Mouse (Mus musculus): ENCODE measurements around the gene Igsf9. TPM values are rescaled to one million over a fixed set of nuclear protein-coding genes. Genes with fewer than 3 reads are reported as not detected.

Igsf9 gene
- total and polyA plus RNA-seq, 3 experiments = 2.7 to 6.5 (median 6.0) TPM

DNA sequence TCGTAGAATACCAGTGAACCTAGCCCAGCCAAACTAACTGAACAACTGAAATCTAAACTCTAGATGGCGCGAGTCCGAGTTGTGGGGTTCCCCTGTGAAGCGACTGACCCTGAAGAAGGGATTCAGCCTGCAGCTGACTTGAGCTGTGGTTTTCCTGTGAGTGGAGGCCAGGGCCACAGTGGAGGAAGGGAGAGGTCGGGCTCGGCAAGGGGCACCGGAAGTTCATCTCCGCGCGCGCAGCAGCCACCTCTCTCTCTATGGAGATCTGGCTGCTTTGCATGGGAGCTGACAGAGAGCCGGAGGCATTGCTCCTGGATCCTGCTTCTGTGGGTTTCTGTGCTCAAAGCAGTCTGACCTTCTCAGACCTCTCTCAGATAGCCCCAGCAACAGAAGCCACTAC lies 31.4 kb downstream of the Igsf9 start:
- peaks cover 13 to 55% of the 10 kb centered on the region in 2 experiments for H3K4me1 ChIP-seq (ENCODE audit: control insufficient read depth in 1 of 2, insufficient read depth in 2 of 2)
- peaks cover 11% of the 10 kb centered on the region for H3K9me3 ChIP-seq (replicated peaks; ENCODE audit: low read length)
- peak overlapping the region; percentile 84 for H3K4me2 ChIP-seq (ENCODE audit: insufficient read depth, low read depth, poor library complexity, severe bottlenecking)
- H3K36me3 ChIP-seq (replicated peaks in 1 of 2; ENCODE audit: control insufficient read depth in 1 of 2, insufficient read depth in 1 of 2, low read length in 1 of 2) = peaks cover 1 to 19% of the 10 kb centered on the region in 2 experiments
- TF ChIP-seq ETS1 (conservative IDR thresholded peaks at IDR 0.05; ENCODE audit: low read depth, low read length) (peak; percentile 95), JUN (IDR thresholded peaks at IDR 0.05; ENCODE audit: insufficient read depth, low read depth, low read length) (no peak), RCOR1 (conservative IDR thresholded peaks at IDR 0.05; ENCODE audit: low read depth, low read length) (no peak), GABPA (IDR thresholded peaks at IDR 0.05; ENCODE audit: insufficient replicate concordance, low read depth, low read length) (no peak), NRF1 (IDR thresholded peaks at IDR 0.05; ENCODE audit: low read depth, low read length) (peak; percentile 67), CHD1 (IDR thresholded peaks at IDR 0.05; ENCODE audit: low read depth, low read length) (no peak; the same call in 1 of the 2 replicates), ZNF384 (IDR thresholded peaks at IDR 0.05; ENCODE audit: low read depth, low read length) (no peak), POLR2A (IDR thresholded peaks at IDR 0.05; ENCODE audit: low read depth, low read length) (peak; percentile 68), TCF12 (IDR thresholded peaks at IDR 0.05; ENCODE audit: low read depth, low read length) (peak; percentile 88), HCFC1 (IDR thresholded peaks at IDR 0.05; ENCODE audit: low read depth, low read length) (peak; percentile 66), EP300 (IDR thresholded peaks at IDR 0.05; ENCODE audit: low read length) (peak; percentile 73), MXI1 (IDR thresholded peaks at IDR 0.05; ENCODE audit: low read depth, low read length) (peak; percentile 31; the same call in 1 of the 2 replicates), BHLHE40 (IDR thresholded peaks at IDR 0.05; ENCODE audit: low read depth, low read length) (peak; percentile 88), MYC (IDR thresholded peaks at IDR 0.05; ENCODE audit: low read depth, low read length) (0 out of 2 replicates have a peak, but pooled peaks have one; percentile 32), MAFK (IDR thresholded peaks at IDR 0.05; ENCODE audit: insufficient replicate concordance, low read length) (no peak), USF1 (IDR thresholded peaks at IDR 0.05; ENCODE audit: low read depth, low read length) (no peak), JUND (conservative IDR thresholded peaks at IDR 0.05; ENCODE audit: low read depth, low read length) (no peak), MAZ (IDR thresholded peaks at IDR 0.05; ENCODE audit: low read depth, low read length) (peak; percentile 14; the same call in 1 of the 2 replicates), CHD2 (IDR thresholded peaks at IDR 0.05; ENCODE audit: low read length) (peak; percentile 88), USF2 (conservative IDR thresholded peaks at IDR 0.05; ENCODE audit: low read depth, low read length) (no peak), ZC3H11A (IDR thresholded peaks at IDR 0.05; ENCODE audit: low read depth, low read length) (no peak), SMC3 (IDR thresholded peaks at IDR 0.05; ENCODE audit: low read depth, low read length) (peak; percentile 55), CTCF (conservative IDR thresholded peaks at IDR 0.05 in 1 of 2, IDR thresholded peaks at IDR 0.05 in 1 of 2; ENCODE audit: low read depth in 2 of 2, low read length in 2 of 2) (peak in 1 of 2 experiments; percentile 70; a peak in 2 of 4 replicates), E2F4 (IDR thresholded peaks at IDR 0.05; ENCODE audit: insufficient replicate concordance, low read depth, low read length) (peak; percentile 70; the same call in 1 of the 2 replicates), ZKSCAN1 (IDR thresholded peaks at IDR 0.05; ENCODE audit: borderline replicate concordance, low read depth, low read length) (no peak), UBTF (IDR thresholded peaks at IDR 0.05; ENCODE audit: low read depth, low read length) (no peak), RAD21 (IDR thresholded peaks at IDR 0.05; ENCODE audit: low read depth, low read length) (peak; percentile 34), KAT2A (IDR thresholded peaks at IDR 0.05; ENCODE audit: insufficient replicate concordance, low read length) (no peak), POLR2AphosphoS2 (IDR thresholded peaks at IDR 0.05; ENCODE audit: low read depth, low read length) (no peak; the same call in 1 of the 2 replicates), ELF1 (IDR thresholded peaks at IDR 0.05; ENCODE audit: low read depth, low read length) (peak; percentile 80), TBP (conservative IDR thresholded peaks at IDR 0.05; ENCODE audit: low read depth, low read length) (peak; percentile 79), SIN3A (IDR thresholded peaks at IDR 0.05; ENCODE audit: low read length) (peak; percentile 73), NELFE (IDR thresholded peaks at IDR 0.05; ENCODE audit: low read depth, low read length) (peak; percentile 74), PAX5 (IDR thresholded peaks at IDR 0.05; ENCODE audit: low read length) (no peak), MAX (IDR thresholded peaks at IDR 0.05; ENCODE audit: low read length) (peak; percentile 32; the same call in 1 of the 2 replicates), MEF2A (IDR thresholded peaks at IDR 0.05; ENCODE audit: borderline replicate concordance, low read depth, low read length) (peak; percentile 75; the same call in 1 of the 2 replicates), ZMIZ1 (IDR thresholded peaks at IDR 0.05; ENCODE audit: low read depth, low read length) (no peak; the same call in 1 of the 2 replicates), IRF4 (IDR thresholded peaks at IDR 0.05; ENCODE audit: low read depth, low read length) (peak; percentile 82)
- DNase-seq (ENCODE audit: extremely low read depth) = peak; percentile 92
- H3K4me3 ChIP-seq (replicated peaks in 1 of 3; ENCODE audit: low read depth in 2 of 3, low read length in 2 of 3, poor library complexity in 1 of 3) = peak overlapping the region; percentile 46 to 51 (median 49)
- peak overlapping the region; percentile 96 for H3K27ac ChIP-seq (ENCODE audit: insufficient read depth, low read depth)
- no peaks in the 10 kb centered on the region for H3K27me3 ChIP-seq (replicated peaks)
- H3K79me2 ChIP-seq (replicated peaks; ENCODE audit: control insufficient read depth, extremely low read depth, insufficient read depth, poor library complexity, severe bottlenecking) = no peaks in the 10 kb centered on the region; the same call in 1 of the 2 replicates
- dilution Hi-C loops (cut with MboI; ENCODE audit: extremely low pct_ligation_motif_present, extremely low pct_unique_long_range_greater_than_20kb, low sequenced_read_pairs) (no loop called here), in situ Hi-C loops (cut with MboI; ENCODE audit: low pct_ligation_motif_present, low pct_unique_long_range_greater_than_20kb, low sequenced_read_pairs) (no loop called here)
- peak overlapping the region; percentile 88 for H3K9ac ChIP-seq (ENCODE audit: insufficient read depth, low read depth)

Data from CH12.LX (cell line).